Mouse (Mus musculus) embryonic facial prominence, embryonic 11.5 days (tissue): ENCODE data around the gene Daam1. TPM values are rescaled to one million over a fixed set of nuclear protein-coding genes. Genes with fewer than 3 reads are reported as not detected.

ENCODE experiments used
- ATAC-seq: fragments of 200-750 bp; cut with Nextera tagmentation; replicated peaks from 2 replicates; pipeline ENCODE4 v1.8.0; 2017; ENCODE audit warnings: low read depth; ENCODE audit not compliant: insufficient number of reproducible peaks, low FRiP score, low TSS enrichment
- DNase-seq: peaks from one replicate; pipeline ENCODE4 v3.0.0-alpha.2; 2015; ENCODE audit warnings: low spot score
- H3K27ac ChIP-seq: fragments of 300-500 bp; sonication (generic); replicated peaks from 2 replicates; pipeline ENCODE4 v1.5.1; 2014; ENCODE audit warnings: mild to moderate bottlenecking, low read depth, low read length, control low read depth
- H3K27me3 ChIP-seq: fragments of 300-500 bp; sonication (generic); 2 replicates; pipeline ENCODE4 v1.6.1; 2014; ENCODE audit warnings: mild to moderate bottlenecking, low read length, moderate library complexity, mixed read lengths; ENCODE audit not compliant: control insufficient read depth, insufficient read depth
- H3K36me3 ChIP-seq: fragments of 300-500 bp; sonication (generic); replicated peaks from 2 replicates; pipeline ENCODE4 v1.6.1; 2014; ENCODE audit warnings: low read depth, mild to moderate bottlenecking, low read length, moderate library complexity, mixed read lengths; ENCODE audit not compliant: control insufficient read depth, insufficient read depth
- H3K4me1 ChIP-seq: fragments of 300-500 bp; sonication (generic); 2 replicates; pipeline ENCODE4 v1.6.1; 2014; ENCODE audit warnings: low read length, mixed read lengths; ENCODE audit not compliant: control insufficient read depth, insufficient read depth
- H3K4me2 ChIP-seq: fragments of 300-500 bp; sonication (generic); 2 replicates; pipeline ENCODE4 v1.6.1; 2014; ENCODE audit warnings: low read depth, mild to moderate bottlenecking, control low read depth, low read length, moderate library complexity
- H3K4me3 ChIP-seq: fragments of 300-500 bp; sonication (generic); 2 replicates; pipeline ENCODE4 v1.5.1; 2014; ENCODE audit warnings: low read depth, low read length, control low read depth
- H3K9ac ChIP-seq: fragments of 300-500 bp; sonication (generic); replicated peaks from 2 replicates; pipeline ENCODE4 v1.6.1; 2014; ENCODE audit warnings: mild to moderate bottlenecking, control low read depth, low read length
- H3K9me3 ChIP-seq: fragments of 300-500 bp; sonication (generic); replicated peaks from 2 replicates; pipeline ENCODE4 v1.6.1; 2016; ENCODE audit warnings: mild to moderate bottlenecking, low read length, inconsistent platforms, mixed read lengths; ENCODE audit not compliant: control insufficient read depth
- WGBS: fragments of 180-500 bp; shearing (Covaris S2); extraction: QIAGEN DNeasy Blood & Tissue Kit; methylation state at CpG from one replicate; pipeline ENCODE4 v1.1.7; 2014; 5-methylcytosine and 5-hydroxymethylcytosine counted together
- polyA plus RNA-seq: library from polyadenylated mRNA; unstranded; fragments of >200 nt; fragmentation: Nextera tagmentation; extraction: Ambion mirVana; gene quantifications from 2 replicates; pipeline ENCODE4 v1.2.1, GENCODE M21; 2014

Daam1 gene
- polyA plus RNA-seq, 1 experiment from 2014 or later: 16.3 TPM

GRCm38 (mm10) chr12:71883066-71883711 lies 52.3 kb downstream of the Daam1 start:
- Histone ChIP-seq H3K4me1 (no peaks in the 10 kb centered on the region), H3K9ac (no peak overlapping the region), H3K9me3 (no peaks in the 10 kb centered on the region), H3K27ac (no peak overlapping the region), H3K4me2 (no peak overlapping the region), H3K27me3 (no peaks in the 10 kb centered on the region), H3K36me3 (no peaks in the 10 kb centered on the region), H3K4me3 (no peak overlapping the region)
- DNase-seq: no peak
- 65% methylated on average over 9 of the region's 9 CpGs for WGBS
- ATAC-seq: no peak

GRCm38 (mm10) chr12:71885170-71885574 lies 54.3 kb downstream of the Daam1 start:
- Histone ChIP-seq H3K36me3 (no peaks in the 10 kb centered on the region), H3K4me1 (no peaks in the 10 kb centered on the region), H3K4me3 (no peak overlapping the region), H3K9me3 (no peaks in the 10 kb centered on the region), H3K4me2 (no peak overlapping the region), H3K9ac (no peak overlapping the region), H3K27me3 (no peaks in the 10 kb centered on the region), H3K27ac (no peak overlapping the region)
- WGBS: 77% methylated on average over 2 of the region's 2 CpGs
- DNase-seq: no peak
- ATAC-seq: no peak

- Histone ChIP-seq H3K27me3 (no peaks in the 10 kb centered on the region), H3K9ac (no peak overlapping the region), H3K27ac (no peak overlapping the region), H3K4me1 (no peaks in the 10 kb centered on the region), H3K36me3 (no peaks in the 10 kb centered on the region), H3K9me3 (no peaks in the 10 kb centered on the region), H3K4me2 (no peak overlapping the region), H3K4me3 (no peak overlapping the region)
- DNase-seq: no peak
- WGBS: 78% methylated on average over 4 of the region's 4 CpGs
- ATAC-seq: no peak
Measured at GRCm38 (mm10) chr12:71885717-71886116, 54.8 kb downstream of the Daam1 start.

DNA sequence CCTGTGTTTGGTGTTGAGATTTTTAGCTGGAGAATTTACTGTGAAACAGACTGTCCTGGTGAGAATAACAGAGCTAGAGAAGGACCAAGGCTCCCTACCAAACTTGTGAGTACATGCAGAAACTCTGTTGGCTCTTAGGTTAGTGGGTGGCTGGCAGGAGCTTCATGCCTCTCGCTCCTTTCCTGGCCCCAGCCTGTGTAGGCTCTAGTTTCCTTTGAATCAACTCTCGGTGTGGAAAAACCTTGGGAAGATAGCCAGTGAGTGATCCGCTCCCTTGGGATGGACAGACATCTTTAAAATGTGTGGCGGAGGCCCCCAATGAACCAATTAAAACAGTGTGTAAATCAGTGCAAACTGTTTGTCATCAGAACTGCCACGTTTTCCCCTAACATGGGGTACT lies 55.5 kb downstream of the Daam1 start:
- Histone ChIP-seq H3K9ac (no peak overlapping the region), H3K4me1 (no peaks in the 10 kb centered on the region), H3K36me3 (no peaks in the 10 kb centered on the region), H3K4me2 (no peak overlapping the region), H3K27me3 (no peaks in the 10 kb centered on the region), H3K9me3 (no peaks in the 10 kb centered on the region), H3K27ac (no peak overlapping the region), H3K4me3 (no peak overlapping the region)
- DNase-seq: no peak
- WGBS: 81% methylated on average over 5 of the region's 5 CpGs
- no peak for ATAC-seq

- H3K4me1 ChIP-seq: no peaks in the 10 kb centered on the region; the same call in 1 of the 2 replicates
Measured at GRCm38 (mm10) chr12:71886941-71887340, 56.1 kb downstream of the Daam1 start.

DNA sequence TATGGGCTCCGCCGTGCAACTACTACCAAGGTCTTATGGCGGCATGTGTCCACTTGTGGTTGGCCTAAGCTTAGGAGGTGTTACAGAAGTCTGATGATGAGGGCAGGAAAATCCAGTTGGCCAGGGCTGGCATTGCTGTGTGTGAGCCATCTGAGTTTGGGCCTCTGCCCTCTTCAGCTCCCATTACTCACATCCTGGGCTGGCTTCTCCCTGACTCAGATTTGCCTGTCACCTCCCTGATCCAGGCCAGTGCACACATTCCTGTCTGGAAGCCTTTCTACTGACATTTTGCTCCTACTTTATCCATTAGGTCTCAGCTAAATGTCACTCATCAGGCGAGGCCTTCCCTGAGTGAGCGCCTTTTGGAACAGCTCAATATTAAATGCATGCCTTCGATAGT lies 57.5 kb downstream of the Daam1 start:
- ATAC-seq: no peak
- H3K4me3 ChIP-seq: no peak overlapping the region
- no peaks in the 10 kb centered on the region for H3K36me3 ChIP-seq
- H3K9ac ChIP-seq: no peak overlapping the region
- H3K9me3 ChIP-seq: no peaks in the 10 kb centered on the region
- DNase-seq: no peak
- H3K27ac ChIP-seq: no peak overlapping the region
- H3K27me3 ChIP-seq: no peaks in the 10 kb centered on the region
- H3K4me1 ChIP-seq: no peaks in the 10 kb centered on the region; the same call in 1 of the 2 replicates
- 92% methylated on average over 6 of the region's 6 CpGs for WGBS
- no peak overlapping the region for H3K4me2 ChIP-seq

More at GRCm38 (mm10) chr12:71886941-71887340, 56.1 kb downstream of the Daam1 start:
- 61% methylated on average over 2 of the region's 2 CpGs for WGBS
- no peak for ATAC-seq
- no peak overlapping the region for H3K9ac ChIP-seq
- no peak overlapping the region for H3K4me3 ChIP-seq
- H3K27me3 ChIP-seq: no peaks in the 10 kb centered on the region
- H3K9me3 ChIP-seq: no peaks in the 10 kb centered on the region
- no peak overlapping the region for H3K27ac ChIP-seq
- H3K4me2 ChIP-seq: no peak overlapping the region
- H3K36me3 ChIP-seq: no peaks in the 10 kb centered on the region
- no peak for DNase-seq

DNA sequence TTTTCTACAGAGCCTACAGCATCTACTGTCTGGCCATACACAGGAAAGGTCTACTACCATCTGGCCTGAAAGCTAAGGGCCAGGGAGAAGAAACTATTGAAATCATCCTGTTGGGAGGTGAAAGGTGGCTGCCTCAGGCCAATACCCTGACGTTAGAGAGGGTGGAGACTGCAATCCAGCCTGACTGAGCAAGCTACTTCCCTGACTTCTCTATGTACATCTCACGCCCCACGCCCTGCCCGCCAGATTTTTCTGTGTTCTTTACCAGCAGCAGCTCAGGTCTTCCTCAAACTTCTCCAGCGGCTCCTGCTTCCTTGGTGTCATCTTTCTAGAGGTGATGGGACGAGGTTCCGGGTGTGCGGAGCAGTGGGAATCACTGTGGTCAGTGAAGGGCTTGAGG lies 58.4 kb downstream of the Daam1 start:
- WGBS: 59% methylated on average over 8 of the region's 8 CpGs
- Histone ChIP-seq H3K4me1 (no peaks in the 10 kb centered on the region; the same call in 1 of the 2 replicates), H3K4me2 (no peak overlapping the region), H3K4me3 (no peak overlapping the region), H3K36me3 (no peaks in the 10 kb centered on the region), H3K27ac (no peak overlapping the region), H3K9ac (no peak overlapping the region), H3K27me3 (no peaks in the 10 kb centered on the region), H3K9me3 (no peaks in the 10 kb centered on the region)
- ATAC-seq (no peak), DNase-seq (no peak)

DNA sequence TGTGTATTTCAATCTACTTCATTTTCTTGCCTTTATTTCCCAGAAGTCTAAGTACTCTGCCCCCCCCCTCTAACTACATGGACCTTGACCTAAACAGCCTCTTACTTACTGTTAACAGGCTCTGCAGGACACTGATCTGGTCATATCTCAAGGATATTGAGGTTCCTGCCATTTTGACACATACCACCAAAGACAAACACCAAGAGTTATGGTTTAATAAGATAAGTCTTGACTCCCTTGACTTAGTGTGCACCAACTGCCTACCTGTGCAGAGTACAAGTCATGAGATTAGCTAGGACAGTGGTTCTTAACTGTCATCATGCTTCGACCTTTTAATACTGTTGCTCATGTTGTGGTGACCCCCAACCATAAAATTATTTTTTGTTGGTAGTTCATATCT lies 59.4 kb downstream of the Daam1 start:
- no peak overlapping the region for H3K4me2 ChIP-seq
- no peaks in the 10 kb centered on the region for H3K9me3 ChIP-seq
- H3K9ac ChIP-seq: no peak overlapping the region
- ATAC-seq (no peak), DNase-seq (no peak)
- no peaks in the 10 kb centered on the region; the same call in 1 of the 2 replicates for H3K4me1 ChIP-seq
- H3K4me3 ChIP-seq: no peak overlapping the region
- H3K36me3 ChIP-seq: no peaks in the 10 kb centered on the region
- H3K27me3 ChIP-seq: no peaks in the 10 kb centered on the region
- WGBS: 97% methylated on average over 1 of the region's 1 CpGs
- no peak overlapping the region for H3K27ac ChIP-seq
